Mouse (Mus musculus): Measurements from ENCODE around the gene Gm10065. TPM values are rescaled to one million over a fixed set of nuclear protein-coding genes. Genes with fewer than 3 reads are reported as not detected.
A peak's percentile ranks its signal among the peaks of the same experiment; 100 is the strongest.

Gene Gm10065
- polyA plus RNA-seq, 1 experiment from 2014 or later: not detected

MicroRNA genes within 50 kb of the gene (microRNA counts, 519-probe panel; counts per million panel counts)
- microRNA mmu-miR-1896: 3,771 counts per million, percentile 77 among the panel's probes with 10 or more counts

Small RNA genes within 50 kb of the gene (microRNA-seq; reads per million reads assigned to microRNA genes)
- gene Mir1896: not detected

Other genes starting within 250 kb of the Gm10065 start
- not detected in 2 replicates for gene Gpx5, start 186.7 kb downstream of the Gm10065 start, polyA plus RNA-seq (2015; fragmentation: Nextera tagmentation; extraction: Ambion mirVana)
- not detected in 2 replicates for gene Gpx6, start 167.3 kb downstream of the Gm10065 start, polyA plus RNA-seq (2015; fragmentation: Nextera tagmentation; extraction: Ambion mirVana)
- not detected in 2 replicates for gene Olfr1367, start 132.5 kb downstream of the Gm10065 start, polyA plus RNA-seq (2015; fragmentation: Nextera tagmentation; extraction: Ambion mirVana)
- 3.0 and 3.1 TPM in 2 replicates for gene Zscan12, start 116.6 kb downstream of the Gm10065 start, polyA plus RNA-seq (2015; fragmentation: Nextera tagmentation; extraction: Ambion mirVana)
- 28.9 and 32.1 TPM in 2 replicates for gene Zkscan3, start 76.7 kb downstream of the Gm10065 start, polyA plus RNA-seq (2015; fragmentation: Nextera tagmentation; extraction: Ambion mirVana)
- gene Pgbd1, start 38.4 kb downstream of the Gm10065 start, polyA plus RNA-seq (2015; fragmentation: Nextera tagmentation; extraction: Ambion mirVana): 1.0 and 1.2 TPM in 2 replicates
- 9.6 and 11.0 TPM in 2 replicates for gene Zscan26, start 25.7 kb downstream of the Gm10065 start, polyA plus RNA-seq (2015; fragmentation: Nextera tagmentation; extraction: Ambion mirVana)
- 0.66 and 0.94 TPM in 2 replicates for gene Nkapl, start 10.9 kb downstream of the Gm10065 start, polyA plus RNA-seq (2015; fragmentation: Nextera tagmentation; extraction: Ambion mirVana)
- gene Zkscan4, start 534 bp downstream of the Gm10065 start, polyA plus RNA-seq (2015; fragmentation: Nextera tagmentation; extraction: Ambion mirVana): 0.31 and 0.38 TPM in 2 replicates
- 0.59 and 0.71 TPM in 2 replicates for gene AK157302, start 15.8 kb upstream of the Gm10065 start, polyA plus RNA-seq (2015; fragmentation: Nextera tagmentation; extraction: Ambion mirVana)
- 4.8 and 7.3 TPM in 2 replicates for gene Gm11273, start 22.0 kb upstream of the Gm10065 start, polyA plus RNA-seq (2015; fragmentation: Nextera tagmentation; extraction: Ambion mirVana)
- 1.1 and 1.2 TPM in 2 replicates for gene Zkscan8, start 51.7 kb upstream of the Gm10065 start, polyA plus RNA-seq (2015; fragmentation: Nextera tagmentation; extraction: Ambion mirVana)
- gene Olfr1366, start 63.4 kb upstream of the Gm10065 start, polyA plus RNA-seq (2015; fragmentation: Nextera tagmentation; extraction: Ambion mirVana): not detected in 2 replicates
- gene Olfr1535, start 80.5 kb upstream of the Gm10065 start, polyA plus RNA-seq (2015; fragmentation: Nextera tagmentation; extraction: Ambion mirVana): not detected in 2 replicates
- gene Olfr1364, start 102.3 kb upstream of the Gm10065 start, polyA plus RNA-seq (2015; fragmentation: Nextera tagmentation; extraction: Ambion mirVana): not detected in 2 replicates
- not detected in 2 replicates for gene Olfr1362, start 134.6 kb upstream of the Gm10065 start, polyA plus RNA-seq (2015; fragmentation: Nextera tagmentation; extraction: Ambion mirVana)
- gene Olfr11, start 163.1 kb upstream of the Gm10065 start, polyA plus RNA-seq (2015; fragmentation: Nextera tagmentation; extraction: Ambion mirVana): not detected in 2 replicates
- gene Olfr1361, start 183.9 kb upstream of the Gm10065 start, polyA plus RNA-seq (2015; fragmentation: Nextera tagmentation; extraction: Ambion mirVana): not detected in 2 replicates
- gene Olfr1360, start 198.0 kb upstream of the Gm10065 start, polyA plus RNA-seq (2015; fragmentation: Nextera tagmentation; extraction: Ambion mirVana): not detected in 2 replicates
- gene Olfr1359, start 218.7 kb upstream of the Gm10065 start, polyA plus RNA-seq (2015; fragmentation: Nextera tagmentation; extraction: Ambion mirVana): not detected in 2 replicates
- gene Hist1h2bl, start 236.7 kb upstream of the Gm10065 start, polyA plus RNA-seq (2015; fragmentation: Nextera tagmentation; extraction: Ambion mirVana): 3.2 and 3.4 TPM in 2 replicates
- gene Hist1h2ai, start 237.0 kb upstream of the Gm10065 start, polyA plus RNA-seq (2015; fragmentation: Nextera tagmentation; extraction: Ambion mirVana): 6.7 and 19.9 TPM in 2 replicates
- 4.3 and 10.4 TPM in 2 replicates for gene Hist1h3h, start 238.2 kb upstream of the Gm10065 start, polyA plus RNA-seq (2015; fragmentation: Nextera tagmentation; extraction: Ambion mirVana)
- gene Hist1h2bm, start 242.6 kb upstream of the Gm10065 start, polyA plus RNA-seq (2015; fragmentation: Nextera tagmentation; extraction: Ambion mirVana): 7.6 and 8.8 TPM in 2 replicates

All from liver, embryonic 15.5 days (tissue).